Mouse (Mus musculus): Measurements from ENCODE around the gene Vmn1r209.
"Not testable (repeated sequence)": the region's sequence is repeated elsewhere in the genome, so short reads cannot be mapped to it uniquely, and the experiment has no call there.

Vmn1r209 gene

GRCm38 (mm10) chr13:22809582-22809981 is at the start of gene Vmn1r209:
Gene Vmn1r209 (minus strand): TSS chr13:22809682.
- DNase-seq: not testable (repeated sequence)

- DNase-seq: no peak
Measured at GRCm38 (mm10) chr13:22857461-22857860, 48.0 kb upstream of the Vmn1r209 start, which contains the start of gene Vmn1r211. Gene Vmn1r211 (minus strand): TSS chr13:22857561.

- DNase-seq: no peak
Measured at GRCm38 (mm10) chr13:22854760-22855159, 45.3 kb upstream of the Vmn1r209 start.

- no peak for DNase-seq
Measured at GRCm38 (mm10) chr13:22846798-22847197, 37.3 kb upstream of the Vmn1r209 start.

- not testable (repeated sequence) for DNase-seq
Measured at GRCm38 (mm10) chr13:22844304-22844703, 34.8 kb upstream of the Vmn1r209 start.

- DNase-seq: no peak
Measured at GRCm38 (mm10) chr13:22831248-22831647, 21.8 kb upstream of the Vmn1r209 start, which contains the start of gene Vmn1r210. Gene Vmn1r210 (minus strand): TSS chr13:22831348.

- peak; percentile 0 to 3 for DNase-seq
Measured at GRCm38 (mm10) chr13:22829395-22829794, 19.9 kb upstream of the Vmn1r209 start.

- not testable (repeated sequence) for DNase-seq
Measured at GRCm38 (mm10) chr13:22821601-22822000, 12.1 kb upstream of the Vmn1r209 start.

- DNase-seq: not testable (repeated sequence)
Measured at GRCm38 (mm10) chr13:22788096-22788495, 21.4 kb downstream of the Vmn1r209 start.

GRCm38 (mm10) chr13:22784159-22784558 is 25.3 kb downstream of the Vmn1r209 start:
- DNase-seq: not testable (repeated sequence)

GRCm38 (mm10) chr13:22777300-22777699 is 32.2 kb downstream of the Vmn1r209 start, which contains the start of gene Vmn1r208:
Gene Vmn1r208 (minus strand): TSS chr13:22777400.
- not testable (repeated sequence) for DNase-seq

- not testable (repeated sequence) for DNase-seq
Measured at GRCm38 (mm10) chr13:22771592-22771991, 37.9 kb downstream of the Vmn1r209 start.

All from cerebellum, postnatal 10 days (tissue).